Mouse (Mus musculus) myocyte (in vitro differentiated cells): ENCODE results near the gene Ncoa5. TPM values are rescaled to one million over a fixed set of nuclear protein-coding genes. Genes with fewer than 3 reads are reported as not detected.

Experiments
- H3K27me3 ChIP-seq: one replicate; pipeline ENCODE4 v1.6.1; 2011; ENCODE audit not compliant: control insufficient read depth, insufficient read depth, insufficient read length
- H3K36me3 ChIP-seq: one replicate; pipeline ENCODE4 v1.6.1; 2011; ENCODE audit not compliant: control insufficient read depth, insufficient read depth
- H3K4me2 ChIP-seq: one replicate; pipeline ENCODE4 v1.6.1; 2011; ENCODE audit warnings: low read depth, control low read depth
- H3K4me3 ChIP-seq: one replicate; pipeline ENCODE4 v1.5.1; 2011; ENCODE audit warnings: mild to moderate bottlenecking, control low read depth, moderate library complexity
- H3K79me2 ChIP-seq: one replicate; pipeline ENCODE4 v1.6.1; 2011; ENCODE audit not compliant: control insufficient read depth, insufficient read depth
- H3ac ChIP-seq: one replicate; pipeline ENCODE4 v1.6.1; 2011; ENCODE audit not compliant: control insufficient read depth, insufficient read length
- CEBPB ChIP-seq: IDR thresholded peaks from 2 replicates; pipeline ENCODE4 v1.6.1; 2011; ENCODE audit warnings: mild to moderate bottlenecking, moderate library complexity; ENCODE audit not compliant: poor library complexity, insufficient read depth, severe bottlenecking
- E2F4 ChIP-seq: IDR thresholded peaks from one replicate; pipeline ENCODE4 v1.6.1; 2011; ENCODE audit warnings: mild to moderate bottlenecking, control low read depth, moderate library complexity; ENCODE audit not compliant: insufficient read depth
- MAX ChIP-seq: IDR thresholded peaks from one replicate; pipeline ENCODE4 v1.6.1; 2011; ENCODE audit warnings: low read depth, mild to moderate bottlenecking, control low read depth
- MYOD1 ChIP-seq, 3 experiments: IDR thresholded peaks; one replicate each; pipeline ENCODE4 v1.6.1; 2011; ENCODE audit warnings: control low read depth in 2 of 3, low read depth in 2 of 3, mild to moderate bottlenecking in 2 of 3, moderate library complexity in 1 of 3; ENCODE audit not compliant: insufficient read length in 2 of 3, control insufficient read depth in 1 of 3
- MYOG ChIP-seq, 3 experiments: IDR thresholded peaks; one replicate each; pipeline ENCODE4 v1.6.1; 2011; ENCODE audit warnings: control low read depth in 2 of 3, low read depth in 2 of 3, mild to moderate bottlenecking in 2 of 3; ENCODE audit not compliant: insufficient read length in 2 of 3, control insufficient read depth in 1 of 3, insufficient read depth in 1 of 3
- POLR2A ChIP-seq: IDR thresholded peaks from one replicate; pipeline ENCODE4 v1.6.1; 2011; ENCODE audit warnings: low read depth, mild to moderate bottlenecking, control low read depth, moderate library complexity; ENCODE audit not compliant: insufficient read length
- REST ChIP-seq: IDR thresholded peaks from one replicate; pipeline ENCODE4 v1.6.1; 2011; ENCODE audit warnings: mild to moderate bottlenecking, control low read depth, moderate library complexity; ENCODE audit not compliant: insufficient read depth, insufficient read length
- SRF ChIP-seq: IDR thresholded peaks from one replicate; pipeline ENCODE4 v1.6.1; 2011; ENCODE audit warnings: low read depth; ENCODE audit not compliant: control insufficient read depth, insufficient read length
- TCF12 ChIP-seq: IDR thresholded peaks from one replicate; pipeline ENCODE4 v1.6.1; 2011; ENCODE audit warnings: mild to moderate bottlenecking, control low read depth; ENCODE audit not compliant: poor library complexity, insufficient read depth, severe bottlenecking
- TCF3 ChIP-seq: IDR thresholded peaks from one replicate; pipeline ENCODE4 v1.6.1; 2011; ENCODE audit warnings: low read depth, control low read depth; ENCODE audit not compliant: insufficient read length
- USF1 ChIP-seq: IDR thresholded peaks from one replicate; pipeline ENCODE4 v1.6.1; 2011; ENCODE audit warnings: low read depth, mild to moderate bottlenecking, control low read depth, moderate library complexity
- polyA plus RNA-seq: library from polyadenylated mRNA; unstranded; fragments of >200 nt; fragmentation: generic; extraction: Trizol; gene quantifications from one replicate; pipeline ENCODE4 v1.2.1, GENCODE M21; 2012; ENCODE audit warnings: missing spikeins

Gene Ncoa5
- polyA plus RNA-seq, 1 experiment: 24.0 TPM

GRCm38 (mm10) chr2:165043090-165043636 is 8.5 kb upstream of the Ncoa5 start:
- H3K36me3 ChIP-seq: no peaks in the 10 kb centered on the region
- peak overlapping the region; percentile 57 for H3K4me2 ChIP-seq
- H3K79me2 ChIP-seq: no peaks in the 10 kb centered on the region
- TF ChIP-seq REST: no peak
- TF ChIP-seq SRF: no peak
- TF ChIP-seq MAX: no peak
- no peak for TF ChIP-seq E2F4
- no peak overlapping the region for H3ac ChIP-seq
- H3K4me3 ChIP-seq: no peak overlapping the region
- peaks cover 16% of the 10 kb centered on the region for H3K27me3 ChIP-seq

GRCm38 (mm10) chr2:165042126-165042525 is 7.5 kb upstream of the Ncoa5 start:
- H3ac ChIP-seq: no peak overlapping the region
- no peaks in the 10 kb centered on the region for H3K79me2 ChIP-seq
- no peak for TF ChIP-seq USF1
- no peak for TF ChIP-seq MYOG (IDR thresholded peaks at IDR 0.05; ENCODE audit: control insufficient read depth in 1 of 3, insufficient read depth in 1 of 3, insufficient read length in 2 of 3, low read depth in 2 of 3)
- no peak for TF ChIP-seq MAX
- no peak for TF ChIP-seq POLR2A
- no peak overlapping the region for H3K4me2 ChIP-seq
- no peaks in the 10 kb centered on the region for H3K36me3 ChIP-seq
- H3K4me3 ChIP-seq: no peak overlapping the region
- peaks cover 13% of the 10 kb centered on the region for H3K27me3 ChIP-seq

GRCm38 (mm10) chr2:165037415-165037814 is 2.7 kb upstream of the Ncoa5 start:
- Histone ChIP-seq H3ac (no peak overlapping the region), H3K36me3 (no peaks in the 10 kb centered on the region), H3K27me3 (peaks cover 13% of the 10 kb centered on the region), H3K4me3 (no peak overlapping the region), H3K79me2 (peaks cover 19% of the 10 kb centered on the region), H3K4me2 (no peak overlapping the region)
- TF ChIP-seq CEBPB: no peak

GRCm38 (mm10) chr2:165035058-165035431 is 378 bp upstream of the Ncoa5 start:
- H3K36me3 ChIP-seq: no peaks in the 10 kb centered on the region
- TF ChIP-seq MYOD1 (IDR thresholded peaks at IDR 0.05; ENCODE audit: control insufficient read depth in 1 of 3, insufficient read length in 2 of 3, low read depth in 2 of 3) (no peak), E2F4 (no peak), REST (no peak), TCF12 (no peak), MYOG (IDR thresholded peaks at IDR 0.05; ENCODE audit: control insufficient read depth in 1 of 3, insufficient read depth in 1 of 3, insufficient read length in 2 of 3, low read depth in 2 of 3) (no peak), CEBPB (no peak), TCF3 (no peak), USF1 (no peak)
- peak overlapping the region; percentile 65 for H3K4me3 ChIP-seq
- H3K4me2 ChIP-seq: peak overlapping the region; percentile 92
- H3K79me2 ChIP-seq: peaks cover 42% of the 10 kb centered on the region
- peaks cover 13% of the 10 kb centered on the region for H3K27me3 ChIP-seq
- peak overlapping the region; percentile 98 for H3ac ChIP-seq

GRCm38 (mm10) chr2:165033306-165033705 is 1.4 kb downstream of the Ncoa5 start:
- H3K4me2 ChIP-seq: peak overlapping the region; percentile 83
- no peak overlapping the region for H3ac ChIP-seq
- no peaks in the 10 kb centered on the region for H3K36me3 ChIP-seq
- no peak for TF ChIP-seq SRF
- no peak for TF ChIP-seq POLR2A
- TF ChIP-seq CEBPB: no peak
- TF ChIP-seq TCF12: no peak
- no peak for TF ChIP-seq MYOG (IDR thresholded peaks at IDR 0.05; ENCODE audit: control insufficient read depth in 1 of 3, insufficient read depth in 1 of 3, insufficient read length in 2 of 3, low read depth in 2 of 3)
- TF ChIP-seq TCF3: no peak
- peak overlapping the region; percentile 65 for H3K4me3 ChIP-seq
- no peaks in the 10 kb centered on the region for H3K27me3 ChIP-seq
- peaks cover 59% of the 10 kb centered on the region for H3K79me2 ChIP-seq

- Histone ChIP-seq H3K4me3 (no peak overlapping the region), H3ac (no peak overlapping the region), H3K27me3 (no peaks in the 10 kb centered on the region), H3K36me3 (no peaks in the 10 kb centered on the region), H3K4me2 (no peak overlapping the region), H3K79me2 (peaks cover 67% of the 10 kb centered on the region)
- no peak for TF ChIP-seq SRF
- TF ChIP-seq TCF3: no peak
These were observed 2.1 kb downstream of the Ncoa5 start for GRCm38 (mm10) chr2:165032533-165032932.
